Mouse (Mus musculus): ENCODE data around the gene Irak2.

DNA sequence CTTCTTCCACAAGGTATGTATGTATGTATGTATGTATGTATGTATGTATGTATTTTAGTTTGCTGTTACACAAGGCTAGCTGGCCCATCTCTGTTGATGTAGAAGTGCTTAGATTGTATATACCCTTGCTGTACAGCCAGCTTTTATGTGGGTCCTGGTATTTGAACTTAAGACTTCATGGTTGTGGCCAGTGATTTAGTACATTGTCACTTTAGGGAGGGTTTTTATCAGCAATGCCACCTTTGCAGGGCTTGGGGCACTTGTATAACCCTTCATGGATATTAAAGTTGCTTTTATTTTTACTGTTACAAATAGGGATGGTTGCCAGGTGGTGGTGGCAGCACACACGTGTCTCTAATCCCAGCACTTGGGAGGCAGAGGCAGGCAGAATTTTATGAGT lies 56.9 kb downstream of the Irak2 start:
- TF ChIP-seq POLR2A (IDR thresholded peaks at IDR 0.05; ENCODE audit: low read depth, low read length): no peak
- TF ChIP-seq CTCF (IDR thresholded peaks at IDR 0.05; ENCODE audit: borderline replicate concordance, insufficient read depth, low read length): no peak
